Mouse (Mus musculus) intestine, embryonic 15.5 days (tissue): ENCODE data around the gene Smox. TPM values are rescaled to one million over a fixed set of nuclear protein-coding genes. Genes with fewer than 3 reads are reported as not detected.
A peak's percentile ranks its signal among the peaks of the same experiment; 100 is the strongest.

Experiments
- ATAC-seq: fragments of 200-750 bp; cut with Nextera tagmentation; 2 replicates; pipeline ENCODE4 v1.8.0; 2017; ENCODE audit warnings: moderate TSS enrichment, moderate library complexity
- H3K27ac ChIP-seq: fragments of 300-500 bp; sonication (generic); 2 replicates; pipeline ENCODE4 v1.5.1; 2015; ENCODE audit warnings: mild to moderate bottlenecking, inconsistent platforms
- H3K27me3 ChIP-seq: fragments of 300-500 bp; sonication (generic); replicated peaks from 2 replicates; pipeline ENCODE4 v1.6.1; 2015; ENCODE audit warnings: inconsistent platforms
- H3K36me3 ChIP-seq: fragments of 300-500 bp; sonication (generic); 2 replicates; pipeline ENCODE4 v1.6.1; 2015; ENCODE audit warnings: inconsistent platforms
- H3K4me1 ChIP-seq: fragments of 300-500 bp; sonication (generic); replicated peaks from 2 replicates; pipeline ENCODE4 v1.6.1; 2015; ENCODE audit warnings: inconsistent platforms
- H3K4me2 ChIP-seq: fragments of 300-500 bp; sonication (generic); replicated peaks from 2 replicates; pipeline ENCODE4 v1.6.1; 2015; ENCODE audit warnings: mild to moderate bottlenecking, inconsistent platforms
- H3K4me3 ChIP-seq: fragments of 300-500 bp; sonication (generic); replicated peaks from 2 replicates; pipeline ENCODE4 v1.5.1; 2015; ENCODE audit warnings: inconsistent platforms
- H3K9ac ChIP-seq: fragments of 300-500 bp; sonication (generic); 2 replicates; pipeline ENCODE4 v1.6.1; 2015; ENCODE audit warnings: inconsistent platforms
- H3K9me3 ChIP-seq: fragments of 300-500 bp; sonication (generic); 2 replicates; pipeline ENCODE4 v1.6.1; 2016; ENCODE audit warnings: inconsistent platforms
- WGBS: fragments of 180-500 bp; shearing (Covaris S2); methylation state at CpG from one replicate; pipeline ENCODE4 v1.1.7; 2015; 5-methylcytosine and 5-hydroxymethylcytosine counted together
- polyA plus RNA-seq: library from polyadenylated mRNA; unstranded; fragments of >200 nt; fragmentation: Nextera tagmentation; extraction: Ambion mirVana; gene quantifications from 2 replicates; pipeline ENCODE4 v1.2.1, GENCODE M21; 2015

The Smox gene
- polyA plus RNA-seq, 1 experiment from 2014 or later, result 24.0 TPM

- no peaks in the 10 kb centered on the region for H3K36me3 ChIP-seq
- WGBS, result 70% methylated on average over 4 of the region's 4 CpGs
These were observed 3.0 kb upstream of the Smox start for GRCm38 (mm10) chr2:131488261-131488660.

GRCm38 (mm10) chr2:131488870-131489269, 2.4 kb upstream of the Smox start:
- ATAC-seq, result no peak
- H3K4me3 ChIP-seq, result no peak overlapping the region
- no peak overlapping the region for H3K9ac ChIP-seq
- H3K27me3 ChIP-seq, result no peaks in the 10 kb centered on the region
- H3K4me2 ChIP-seq, result no peak overlapping the region
- WGBS, result 90% methylated on average over 2 of the region's 2 CpGs
- H3K9me3 ChIP-seq, result no peaks in the 10 kb centered on the region
- no peak overlapping the region for H3K27ac ChIP-seq
- H3K4me1 ChIP-seq, result peaks cover 8% of the 10 kb centered on the region
- H3K36me3 ChIP-seq, result no peaks in the 10 kb centered on the region

More at GRCm38 (mm10) chr2:131488261-131488660, 3.0 kb upstream of the Smox start:
- no peak overlapping the region for H3K27ac ChIP-seq
- H3K4me2 ChIP-seq, result no peak overlapping the region
- peaks cover 8% of the 10 kb centered on the region for H3K4me1 ChIP-seq
- H3K9ac ChIP-seq, result no peak overlapping the region
- no peaks in the 10 kb centered on the region for H3K9me3 ChIP-seq
- H3K4me3 ChIP-seq, result no peak overlapping the region
- H3K27me3 ChIP-seq, result no peaks in the 10 kb centered on the region
- no peak for ATAC-seq

GRCm38 (mm10) chr2:131489591-131489990, 1.7 kb upstream of the Smox start:
- Histone ChIP-seq H3K9ac (no peak overlapping the region), H3K27me3 (no peaks in the 10 kb centered on the region), H3K9me3 (no peaks in the 10 kb centered on the region), H3K4me2 (no peak overlapping the region), H3K27ac (no peak overlapping the region), H3K4me1 (peaks cover 8% of the 10 kb centered on the region), H3K4me3 (no peak overlapping the region), H3K36me3 (no peaks in the 10 kb centered on the region)
- WGBS, result 58% methylated on average over 4 of the region's 4 CpGs
- no peak for ATAC-seq

- peak overlapping the region; percentile 72 for H3K4me3 ChIP-seq
- ATAC-seq, result peak; percentile 99
- peak overlapping the region; percentile 54 for H3K27ac ChIP-seq
These were observed 655 bp downstream of the Smox start for GRCm38 (mm10) chr2:131491707-131492595.

DNA sequence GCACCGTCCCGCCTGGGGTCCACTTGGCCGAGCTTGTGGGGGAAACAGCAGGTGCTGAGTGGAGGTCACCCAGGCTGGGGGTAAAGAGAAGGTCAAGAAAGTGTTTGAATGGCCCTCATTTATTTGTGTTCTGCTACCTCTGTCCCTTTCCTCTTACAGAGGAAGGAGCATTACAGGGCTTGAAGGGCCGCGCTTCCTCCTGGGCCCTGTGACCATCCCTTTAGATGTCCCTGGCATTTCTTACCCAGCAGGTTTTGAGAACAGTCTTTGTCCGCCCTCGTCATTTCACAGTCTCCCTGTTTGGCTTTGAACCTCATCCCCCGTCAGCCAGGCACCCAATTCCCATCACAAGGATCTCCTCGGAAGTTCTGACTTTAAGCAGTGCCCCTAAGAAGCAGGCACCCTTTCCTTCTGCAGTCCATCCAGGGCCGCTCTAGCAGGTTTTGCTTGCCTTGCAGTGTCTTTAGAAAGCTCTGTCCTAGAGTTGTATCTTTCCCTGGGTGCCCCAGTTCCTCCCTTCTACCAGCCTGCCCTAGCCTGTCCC, 1.4 kb downstream of the Smox start:
- Histone ChIP-seq H3K9ac (peak overlapping the region; percentile 73), H3K4me3 (peak overlapping the region; percentile 72), H3K36me3 (no peaks in the 10 kb centered on the region), H3K27me3 (no peaks in the 10 kb centered on the region), H3K9me3 (no peaks in the 10 kb centered on the region), H3K4me2 (peak overlapping the region; percentile 95), H3K4me1 (peaks cover 8% of the 10 kb centered on the region), H3K27ac (peak overlapping the region; percentile 54; the same call in 1 of the 2 replicates)
- WGBS, result 20% methylated on average over 10 of the region's 10 CpGs
- no peak for ATAC-seq

More at GRCm38 (mm10) chr2:131491707-131492595, 655 bp downstream of the Smox start:
- peak overlapping the region; percentile 95 for H3K4me2 ChIP-seq
- peak overlapping the region; percentile 73 for H3K9ac ChIP-seq
- H3K4me1 ChIP-seq, result peaks cover 8% of the 10 kb centered on the region
- no peaks in the 10 kb centered on the region for H3K9me3 ChIP-seq
- H3K36me3 ChIP-seq, result no peaks in the 10 kb centered on the region
- no peaks in the 10 kb centered on the region for H3K27me3 ChIP-seq
- WGBS, result under 1% methylated on average over 91 of the region's 102 CpGs

GRCm38 (mm10) chr2:131493446-131493845, 2.1 kb downstream of the Smox start:
- Histone ChIP-seq H3K9me3 (no peaks in the 10 kb centered on the region), H3K4me2 (0 out of 2 replicates have a peak overlapping the region, but pooled peaks have one; percentile 95), H3K4me3 (no peak overlapping the region), H3K27me3 (no peaks in the 10 kb centered on the region), H3K36me3 (no peaks in the 10 kb centered on the region), H3K27ac (no peak overlapping the region), H3K4me1 (peaks cover 8% of the 10 kb centered on the region), H3K9ac (no peak overlapping the region)
- no peak for ATAC-seq
- 73% methylated on average over 5 of the region's 5 CpGs for WGBS

DNA sequence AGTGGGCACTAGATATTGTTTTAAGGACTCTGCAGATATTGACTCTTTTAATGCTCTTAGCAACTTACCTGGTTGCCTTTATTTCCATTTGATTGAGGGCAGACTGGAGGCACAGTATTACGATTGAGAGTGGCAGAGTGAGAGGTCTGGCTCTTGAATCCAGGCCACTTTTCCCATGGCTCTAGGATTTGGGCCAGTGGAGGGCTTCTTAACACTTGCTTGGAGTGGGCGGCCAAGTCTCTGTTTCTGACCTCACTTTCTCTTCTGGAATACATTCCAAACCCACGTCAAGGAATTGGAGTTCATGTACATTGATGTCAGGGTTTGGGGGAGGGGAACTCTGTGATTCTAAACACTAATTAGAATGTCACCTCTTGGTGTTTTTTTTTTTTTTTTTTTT, 4.0 kb downstream of the Smox start:
- Histone ChIP-seq H3K27me3 (no peaks in the 10 kb centered on the region), H3K4me1 (peaks cover 10% of the 10 kb centered on the region), H3K36me3 (no peaks in the 10 kb centered on the region), H3K9ac (no peak overlapping the region), H3K9me3 (no peaks in the 10 kb centered on the region), H3K27ac (no peak overlapping the region), H3K4me3 (no peak overlapping the region), H3K4me2 (no peak overlapping the region)
- ATAC-seq, result no peak
- WGBS, result 83% methylated on average over 3 of the region's 3 CpGs

DNA sequence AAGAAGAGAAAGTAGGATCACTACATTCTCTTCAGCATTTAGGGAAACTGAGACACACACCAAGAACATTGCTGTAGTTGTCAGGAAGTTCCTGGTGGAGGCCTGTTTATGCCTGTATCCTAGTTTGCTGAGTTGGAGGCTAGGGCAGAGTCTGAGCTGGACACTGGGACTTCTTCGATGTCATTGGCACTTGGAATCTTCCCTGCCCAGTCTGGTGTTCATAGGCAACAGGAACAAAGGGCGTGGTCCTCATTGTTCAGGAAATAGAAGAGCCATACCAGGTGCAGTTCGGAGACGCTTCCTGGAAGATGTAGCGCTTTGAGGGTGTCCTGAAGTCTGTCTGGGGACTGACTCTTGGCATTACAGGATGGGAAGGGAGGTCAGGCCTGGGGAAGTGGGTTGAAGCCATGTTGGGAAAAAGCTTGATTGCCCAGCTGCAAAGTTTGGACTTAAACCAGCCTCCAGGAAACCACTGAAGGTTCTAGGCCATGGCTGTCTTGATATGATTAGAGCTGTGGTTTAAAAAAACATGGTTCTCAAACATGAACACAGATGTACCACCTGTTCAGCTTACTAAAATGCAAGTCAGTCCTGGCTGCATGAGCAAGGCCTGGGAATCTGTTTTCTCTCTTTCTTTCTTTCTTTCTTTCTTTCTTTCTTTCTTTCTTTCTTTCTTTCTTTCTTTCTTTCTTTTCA, 5.0 kb downstream of the Smox start:
- WGBS, result 81% methylated on average over 5 of the region's 5 CpGs
- ATAC-seq, result no peak

DNA sequence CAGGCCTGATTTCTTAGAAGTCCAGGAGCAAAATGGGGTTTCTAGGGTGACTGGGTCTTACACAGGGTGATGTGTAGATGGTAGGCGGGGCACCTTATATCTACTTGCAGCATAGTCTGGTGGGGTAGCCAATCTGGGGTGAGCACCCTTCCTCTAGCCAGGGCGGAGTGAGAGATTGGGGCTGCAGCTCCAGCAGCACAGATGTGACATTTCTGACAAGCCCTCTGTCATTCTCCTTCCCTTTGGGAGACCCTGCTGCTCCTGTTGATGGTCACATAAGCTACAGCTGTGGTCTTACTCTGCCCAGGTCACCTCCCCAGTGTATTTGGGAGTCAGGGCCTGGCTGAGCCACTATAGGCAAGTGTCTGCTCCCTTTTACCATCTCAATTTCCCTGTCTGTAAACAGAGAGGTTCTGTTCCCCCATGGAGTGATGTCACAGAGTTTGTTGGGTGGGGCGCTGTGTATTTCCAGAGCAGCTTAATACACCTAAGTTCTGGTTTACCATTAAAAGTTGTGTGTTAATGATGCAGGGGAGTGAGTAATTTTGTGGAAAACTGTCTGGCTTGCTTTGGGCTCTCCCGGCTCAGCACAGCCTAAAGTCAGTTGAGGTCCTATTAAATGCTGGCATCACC, 6.0 kb downstream of the Smox start:
- 82% methylated on average over 4 of the region's 4 CpGs for WGBS
- peak; percentile 72 for ATAC-seq
- Histone ChIP-seq H3K9me3 (no peaks in the 10 kb centered on the region), H3K4me2 (no peak overlapping the region), H3K4me3 (no peak overlapping the region), H3K27me3 (no peaks in the 10 kb centered on the region), H3K9ac (no peak overlapping the region), H3K36me3 (no peaks in the 10 kb centered on the region), H3K4me1 (peaks cover 9% of the 10 kb centered on the region), H3K27ac (no peak overlapping the region)

More for the DNA sequence above, 5.0 kb downstream of the Smox start:
- peaks cover 10% of the 10 kb centered on the region for H3K4me1 ChIP-seq
- no peaks in the 10 kb centered on the region for H3K36me3 ChIP-seq
- no peak overlapping the region for H3K27ac ChIP-seq
- no peak overlapping the region for H3K4me3 ChIP-seq
- no peak overlapping the region for H3K4me2 ChIP-seq
- H3K9me3 ChIP-seq, result no peaks in the 10 kb centered on the region
- H3K27me3 ChIP-seq, result no peaks in the 10 kb centered on the region
- H3K9ac ChIP-seq, result no peak overlapping the region

- H3K9ac ChIP-seq, result no peak overlapping the region
- no peak overlapping the region for H3K4me2 ChIP-seq
- H3K4me3 ChIP-seq, result no peak overlapping the region
- H3K9me3 ChIP-seq, result no peaks in the 10 kb centered on the region
- H3K4me1 ChIP-seq, result peaks cover 2% of the 10 kb centered on the region; the same call in 1 of the 2 replicates
- H3K27ac ChIP-seq, result no peak overlapping the region
- H3K27me3 ChIP-seq, result no peaks in the 10 kb centered on the region
- no peaks in the 10 kb centered on the region for H3K36me3 ChIP-seq
- ATAC-seq, result no peak
- WGBS, result 65% methylated on average over 7 of the region's 7 CpGs
These were observed 6.9 kb downstream of the Smox start for GRCm38 (mm10) chr2:131498219-131498618.

DNA sequence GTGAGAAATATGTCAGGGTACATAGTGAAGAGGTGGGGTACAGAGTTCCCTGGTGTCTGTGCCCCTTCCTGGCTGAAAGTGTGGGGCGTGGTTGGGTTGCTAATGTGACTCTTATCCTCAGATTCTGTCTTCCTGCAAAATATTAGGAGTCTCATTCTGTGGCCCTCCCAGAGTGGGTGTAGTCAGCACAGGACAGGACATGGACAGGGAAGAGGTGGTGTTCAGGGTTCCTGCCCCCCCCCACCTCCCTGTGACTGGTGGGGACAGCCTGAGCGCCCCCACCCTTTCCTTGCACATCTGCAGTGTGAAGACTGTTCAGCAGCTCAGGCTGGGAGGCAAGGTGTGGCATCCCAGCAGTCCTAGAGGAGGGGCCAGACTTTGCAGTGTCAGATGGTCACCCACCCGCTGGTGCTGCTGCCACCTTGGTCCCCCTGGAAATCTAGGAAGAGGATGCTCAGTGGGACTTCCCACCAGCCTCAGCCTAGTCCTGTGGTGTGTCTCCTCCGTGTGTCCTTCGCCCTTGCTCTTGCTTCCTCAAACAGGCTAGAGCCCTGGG, 8.1 kb downstream of the Smox start:
- H3K4me3 ChIP-seq, result no peak overlapping the region
- H3K4me2 ChIP-seq, result no peak overlapping the region
- H3K27ac ChIP-seq, result no peak overlapping the region
- 70% methylated on average over 5 of the region's 5 CpGs for WGBS
- no peaks in the 10 kb centered on the region for H3K36me3 ChIP-seq
- no peak overlapping the region for H3K9ac ChIP-seq
- H3K9me3 ChIP-seq, result no peaks in the 10 kb centered on the region
- peak; percentile 11; the same call in 1 of the 2 replicates for ATAC-seq
- H3K27me3 ChIP-seq, result no peaks in the 10 kb centered on the region
- peaks cover 2% of the 10 kb centered on the region; the same call in 1 of the 2 replicates for H3K4me1 ChIP-seq
